Mouse (Mus musculus): ENCODE results near the gene Sgpp1. TPM values are rescaled to one million over a fixed set of nuclear protein-coding genes. Genes with fewer than 3 reads are reported as not detected.
A peak's percentile ranks its signal among the peaks of the same experiment; 100 is the strongest.

Gene Sgpp1
- 25.1 and 27.8 TPM in 2 replicates for polyA plus RNA-seq (2012; rRNA removed)

GRCm38 (mm10) chr12:75735246-75736200, at the start of gene Sgpp1:
Sgpp1 (minus strand) TSS chr12:75735729.
- peak; percentile 74 for DNase-seq (ENCODE audit: low spot score)

DNA sequence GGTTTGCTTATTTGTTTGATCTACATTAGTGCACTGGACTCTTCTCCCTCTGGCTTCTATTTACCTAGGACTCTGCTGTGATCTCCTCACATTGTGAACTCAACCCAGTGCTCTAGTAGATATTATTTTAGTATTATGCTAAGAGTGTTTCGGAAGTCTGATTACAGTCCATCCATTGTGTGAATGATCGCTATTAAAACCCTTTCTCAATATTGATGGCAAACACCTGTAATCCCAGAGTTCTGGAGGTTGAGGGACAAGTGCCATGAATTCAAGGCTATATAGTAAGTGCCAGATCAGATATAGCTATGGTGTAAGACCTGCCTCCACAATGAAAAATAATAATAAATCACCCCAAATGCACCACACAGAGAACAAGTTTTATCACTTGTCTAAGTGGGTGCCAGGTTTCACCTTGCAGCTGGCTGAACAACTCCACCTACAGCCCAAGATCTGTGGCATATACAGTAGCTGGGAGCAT, 48.8 kb upstream of the Sgpp1 start:
- no peak for DNase-seq (ENCODE audit: low spot score)

DNA sequence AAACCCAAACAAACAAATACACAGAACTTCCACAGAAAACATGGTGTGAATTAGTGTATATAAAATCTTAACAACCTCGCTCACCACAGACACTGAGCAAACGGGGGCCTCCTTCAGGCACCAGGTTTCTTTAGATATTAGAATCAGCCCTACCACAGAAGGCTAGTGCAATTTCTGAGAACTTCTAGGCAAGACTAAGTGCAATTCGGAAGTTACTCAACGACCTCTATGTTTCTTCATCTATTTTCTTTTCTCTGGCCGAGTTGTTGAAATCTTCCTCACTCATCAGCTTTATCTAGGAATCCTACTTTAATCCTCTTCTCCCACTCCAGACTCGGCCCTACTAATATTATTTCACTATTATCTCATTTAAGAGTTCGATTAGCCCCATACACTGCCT, 46.5 kb upstream of the Sgpp1 start:
- DNase-seq (ENCODE audit: low spot score), result no peak

- no peak for DNase-seq (ENCODE audit: low spot score)
These were observed 45.9 kb upstream of the Sgpp1 start for GRCm38 (mm10) chr12:75781445-75781844.

- no peak for DNase-seq (ENCODE audit: low spot score)
These were observed 37.0 kb upstream of the Sgpp1 start for GRCm38 (mm10) chr12:75772424-75773034.

GRCm38 (mm10) chr12:75771410-75771809, 35.9 kb upstream of the Sgpp1 start:
- no peak for DNase-seq (ENCODE audit: low spot score)

DNA sequence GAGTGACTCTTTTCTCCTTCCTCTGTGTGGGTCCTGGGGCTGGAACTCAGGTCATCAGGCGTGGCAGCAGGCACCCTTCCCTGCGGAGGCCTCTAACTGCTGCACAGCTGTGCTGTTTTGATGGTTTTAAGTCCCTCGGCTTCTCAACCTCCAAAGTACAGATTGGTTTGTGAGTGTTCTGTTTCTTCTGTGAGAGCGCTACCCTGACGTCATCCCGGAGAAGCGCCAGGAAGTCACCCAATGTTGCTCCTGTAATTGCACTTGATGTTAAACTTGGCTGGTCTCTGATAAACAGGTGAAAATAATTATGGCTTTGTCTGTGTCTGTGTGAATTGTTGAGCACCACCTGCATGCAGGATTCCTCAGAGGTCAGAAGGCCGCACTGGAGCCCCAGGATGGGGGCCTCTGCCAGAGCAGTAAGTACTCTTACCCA, 31.4 kb upstream of the Sgpp1 start:
- no peak for DNase-seq (ENCODE audit: low spot score)

GRCm38 (mm10) chr12:75766395-75766794, 30.9 kb upstream of the Sgpp1 start:
- no peak for DNase-seq (ENCODE audit: low spot score)

DNA sequence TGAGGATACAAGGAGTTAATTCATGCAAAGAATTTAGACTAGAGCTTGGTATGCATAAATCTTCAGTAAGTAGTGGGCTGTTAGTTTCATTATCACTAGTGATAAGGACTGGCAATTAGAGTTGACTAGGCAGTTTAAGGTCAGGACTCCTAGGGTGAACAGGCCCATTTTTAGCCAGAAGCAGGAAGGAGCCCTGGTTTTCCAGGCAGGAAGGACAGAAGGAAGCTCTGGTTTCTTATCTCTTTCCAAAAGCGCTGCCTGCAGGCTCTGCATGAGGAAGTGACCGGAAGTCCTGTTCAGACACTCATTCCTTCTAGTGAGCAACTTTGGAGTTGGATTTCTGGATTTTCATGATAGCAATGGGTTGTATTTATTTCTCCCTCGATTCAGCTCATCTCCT, 30.2 kb upstream of the Sgpp1 start:
- DNase-seq (ENCODE audit: low spot score), result no peak

GRCm38 (mm10) chr12:75756387-75756786, 20.9 kb upstream of the Sgpp1 start:
- DNase-seq (ENCODE audit: low spot score), result no peak

- DNase-seq (ENCODE audit: low spot score), result no peak
These were observed 18.2 kb upstream of the Sgpp1 start for GRCm38 (mm10) chr12:75753730-75754129.

GRCm38 (mm10) chr12:75752077-75752476, 16.5 kb upstream of the Sgpp1 start:
- no peak for DNase-seq (ENCODE audit: low spot score)

- DNase-seq (ENCODE audit: low spot score), result no peak
These were observed 13.0 kb upstream of the Sgpp1 start for GRCm38 (mm10) chr12:75748574-75748973.

DNA sequence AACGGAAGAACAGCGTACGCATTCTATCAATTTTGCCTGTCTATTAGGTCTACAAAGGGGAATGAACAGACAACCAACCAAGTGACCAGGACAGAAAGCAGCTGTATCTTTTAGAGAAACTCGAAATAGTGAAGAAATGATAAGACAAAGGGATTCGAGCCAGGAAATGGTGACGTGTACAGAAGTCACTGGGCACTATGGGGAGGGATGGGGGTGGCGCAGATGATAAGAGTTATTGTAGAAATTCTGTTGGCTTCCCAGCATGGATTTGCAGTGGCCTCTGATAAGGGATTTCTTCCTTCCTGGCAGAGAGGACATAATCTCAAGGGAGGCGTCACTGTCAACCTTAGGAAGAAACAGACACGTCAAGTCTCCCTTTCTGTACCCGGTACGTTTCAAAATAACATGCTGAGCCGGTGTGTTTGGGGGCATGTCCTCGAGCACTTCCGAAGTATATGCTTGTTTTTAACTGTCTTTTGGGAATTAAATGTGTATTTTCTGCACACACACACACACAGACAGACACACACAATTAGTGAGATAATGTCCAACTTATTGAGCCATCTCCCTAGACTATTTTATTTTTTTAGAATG, 10.3 kb upstream of the Sgpp1 start:
- no peak for DNase-seq (ENCODE audit: low spot score)

DNA sequence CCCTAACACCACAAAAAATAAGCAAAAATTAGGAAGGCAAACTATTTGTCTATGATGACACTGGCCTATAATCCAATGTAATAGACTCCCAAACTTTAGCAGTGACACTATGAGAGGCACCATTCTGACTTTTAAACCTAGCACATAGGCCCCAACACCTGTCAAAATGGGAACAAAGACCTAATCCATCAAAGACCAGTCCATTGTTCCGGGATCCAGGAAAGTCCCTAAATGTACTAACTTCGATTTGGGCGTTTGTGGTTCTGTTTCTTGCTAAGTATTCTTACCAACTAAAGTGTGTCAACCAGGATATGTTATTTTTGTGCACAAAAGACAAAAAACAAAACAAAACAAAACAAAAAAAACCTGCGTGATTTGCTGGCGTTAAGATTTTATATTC, 6.6 kb upstream of the Sgpp1 start:
- DNase-seq (ENCODE audit: low spot score), result no peak

DNA sequence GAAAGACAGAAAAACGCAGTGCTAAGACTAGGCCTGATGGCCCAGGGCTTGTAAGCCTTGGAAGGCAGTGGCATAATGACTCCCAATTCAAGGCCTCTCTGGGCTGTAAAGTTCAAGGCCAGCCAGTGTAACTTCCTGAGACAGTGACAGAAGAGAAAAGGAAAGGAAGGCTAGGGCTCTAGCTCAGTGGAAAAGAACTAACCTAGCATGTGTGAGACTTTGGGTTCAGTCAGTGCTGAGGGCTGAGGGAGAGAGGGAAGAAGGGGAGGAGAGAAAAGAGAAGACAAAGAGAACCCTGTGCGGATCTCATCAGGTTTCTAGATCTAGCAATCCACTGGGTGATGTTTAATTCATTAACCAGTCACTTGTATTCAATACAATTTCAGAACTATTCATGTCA, 5.7 kb upstream of the Sgpp1 start:
- DNase-seq (ENCODE audit: low spot score), result no peak

GRCm38 (mm10) chr12:75740451-75740850, 4.9 kb upstream of the Sgpp1 start:
- no peak for DNase-seq (ENCODE audit: low spot score)

- no peak for DNase-seq (ENCODE audit: low spot score)
These were observed 4.1 kb upstream of the Sgpp1 start for GRCm38 (mm10) chr12:75739611-75740010.

DNA sequence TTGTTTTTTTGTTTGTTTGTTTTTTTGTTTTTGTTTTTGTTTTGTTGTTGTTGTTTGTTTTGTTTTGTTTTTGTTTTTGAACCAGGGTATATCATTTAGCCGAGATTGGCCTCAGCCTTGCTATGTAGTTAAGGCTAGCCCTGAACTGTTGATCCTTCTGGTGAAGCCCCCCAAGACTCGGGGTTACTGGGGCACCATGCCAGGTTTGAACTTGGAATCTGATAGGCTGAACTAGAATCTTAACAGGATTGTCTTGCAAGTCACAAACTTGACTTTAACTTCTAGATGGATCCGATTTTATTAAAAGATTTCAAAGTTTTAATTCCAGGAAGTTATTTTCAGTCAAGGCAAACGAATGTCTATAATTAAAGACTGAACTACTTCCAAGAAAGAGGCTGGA, 767 bp upstream of the Sgpp1 start:
- DNase-seq (ENCODE audit: low spot score), result no peak

GRCm38 (mm10) chr12:75734891-75735245, 661 bp downstream of the Sgpp1 start:
- DNase-seq (ENCODE audit: low spot score), result no peak

DNA sequence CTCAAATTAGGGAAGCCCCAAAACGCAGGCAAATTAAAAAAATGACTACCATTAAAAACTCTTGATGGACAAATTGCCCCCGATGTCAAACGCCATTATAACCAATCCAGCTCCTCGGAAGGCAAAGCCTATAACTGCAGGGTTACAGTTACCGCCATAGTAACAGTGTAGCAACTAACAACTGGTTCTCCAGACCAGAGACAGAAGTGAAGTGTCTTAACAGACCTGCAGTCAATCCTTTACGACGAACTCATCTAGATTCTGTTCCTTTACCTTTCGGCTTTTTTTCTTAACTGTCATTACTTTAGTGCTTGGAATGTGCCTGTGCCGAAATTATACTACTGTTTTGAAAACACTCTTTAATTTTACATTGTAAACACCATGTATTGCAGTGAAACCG, 1.4 kb downstream of the Sgpp1 start:
- DNase-seq (ENCODE audit: low spot score), result no peak

- DNase-seq (ENCODE audit: low spot score), result no peak
These were observed 2.0 kb downstream of the Sgpp1 start for GRCm38 (mm10) chr12:75733331-75734070.

All from urinary bladder, adult 2 months (tissue).